Mouse (Mus musculus) hindbrain, embryonic 14.5 days (tissue): ENCODE measurements around the gene Fhod1. TPM values are rescaled to one million over a fixed set of nuclear protein-coding genes. Genes with fewer than 3 reads are reported as not detected.
A peak's percentile ranks its signal among the peaks of the same experiment; 100 is the strongest.

Source experiments
- ATAC-seq: fragments of 200-750 bp; cut with Nextera tagmentation; 2 replicates; pipeline ENCODE4 v1.8.0; 2017; ENCODE audit warnings: moderate number of reproducible peaks, mild to moderate bottlenecking, moderate TSS enrichment, moderate library complexity; ENCODE audit not compliant: low FRiP score
- DNase-seq: peaks from one replicate; pipeline ENCODE4 v3.0.0-alpha.2; 2015; ENCODE audit warnings: low spot score
- H3K27ac ChIP-seq: fragments of 300-500 bp; sonication (generic); 2 replicates; pipeline ENCODE4 v1.5.1; 2014; ENCODE audit warnings: mild to moderate bottlenecking, moderate library complexity
- H3K27me3 ChIP-seq: fragments of 300-500 bp; sonication (generic); 2 replicates; pipeline ENCODE4 v1.6.1; 2014; ENCODE audit warnings: mild to moderate bottlenecking, low read length, mixed read lengths; ENCODE audit not compliant: control insufficient read depth, insufficient read depth
- H3K36me3 ChIP-seq: fragments of 300-500 bp; sonication (generic); replicated peaks from 2 replicates; pipeline ENCODE4 v1.6.1; 2014; ENCODE audit not compliant: control insufficient read depth, insufficient read depth
- H3K4me1 ChIP-seq: fragments of 300-500 bp; sonication (generic); replicated peaks from 2 replicates; pipeline ENCODE4 v1.6.1; 2014; ENCODE audit warnings: antibody characterized with exemption, low read length, mixed read lengths; ENCODE audit not compliant: control insufficient read depth, insufficient read depth
- H3K4me2 ChIP-seq: fragments of 300-500 bp; sonication (generic); replicated peaks from 2 replicates; pipeline ENCODE4 v1.6.1; 2014; ENCODE audit warnings: mild to moderate bottlenecking, moderate library complexity
- H3K4me3 ChIP-seq: fragments of 300-500 bp; sonication (generic); replicated peaks from 2 replicates; pipeline ENCODE4 v1.5.1; 2014; ENCODE audit warnings: mild to moderate bottlenecking, low read length
- H3K9ac ChIP-seq: fragments of 300-500 bp; sonication (generic); 2 replicates; pipeline ENCODE4 v1.6.1; 2014
- H3K9me3 ChIP-seq: fragments of 300-500 bp; sonication (generic); 2 replicates; pipeline ENCODE4 v1.6.1; 2016; ENCODE audit warnings: low read length; ENCODE audit not compliant: control insufficient read depth
- WGBS: fragments of 180-500 bp; shearing (Covaris S2); extraction: QIAGEN DNeasy Blood & Tissue Kit; methylation state at CpG from one replicate; pipeline ENCODE4 v1.1.7; 2014; 5-methylcytosine and 5-hydroxymethylcytosine counted together
- polyA plus RNA-seq: library from polyadenylated mRNA; unstranded; fragments of >200 nt; fragmentation: Nextera tagmentation; extraction: Ambion mirVana; gene quantifications from 2 replicates; pipeline ENCODE4 v1.2.1, GENCODE M21; 2014

Gene Fhod1
- polyA plus RNA-seq, 1 experiment from 2014 or later: 0.58 TPM

DNA sequence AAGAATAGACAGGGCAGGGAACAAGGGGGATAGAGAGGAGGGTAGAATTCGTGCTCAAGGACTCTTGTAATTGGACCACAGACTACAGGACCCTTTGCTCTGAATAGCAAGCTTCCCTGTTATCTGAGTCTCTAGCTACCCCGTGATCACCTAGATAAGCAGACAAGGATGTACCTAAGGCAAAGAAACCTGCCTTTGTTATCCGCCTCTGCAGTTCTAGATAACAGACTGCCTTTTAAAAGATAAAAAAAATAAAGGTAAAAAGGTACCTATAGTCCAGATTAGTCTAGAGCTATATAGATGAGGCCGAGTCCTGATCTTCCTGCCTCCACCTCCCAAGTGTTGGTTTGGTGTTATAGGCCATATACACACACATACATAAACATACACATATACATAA lies 5.0 kb downstream of the Fhod1 start:
- Histone ChIP-seq H3K36me3 (no peaks in the 10 kb centered on the region), H3K27me3 (peaks cover 15% of the 10 kb centered on the region; the same call in 1 of the 2 replicates), H3K4me2 (no peak overlapping the region), H3K9ac (no peak overlapping the region), H3K4me3 (no peak overlapping the region), H3K27ac (no peak overlapping the region), H3K9me3 (no peaks in the 10 kb centered on the region), H3K4me1 (peaks cover 4% of the 10 kb centered on the region; the same call in 1 of the 2 replicates)
- no peak for DNase-seq
- ATAC-seq: no peak
- 81% methylated on average over 4 of the region's 4 CpGs for WGBS

DNA sequence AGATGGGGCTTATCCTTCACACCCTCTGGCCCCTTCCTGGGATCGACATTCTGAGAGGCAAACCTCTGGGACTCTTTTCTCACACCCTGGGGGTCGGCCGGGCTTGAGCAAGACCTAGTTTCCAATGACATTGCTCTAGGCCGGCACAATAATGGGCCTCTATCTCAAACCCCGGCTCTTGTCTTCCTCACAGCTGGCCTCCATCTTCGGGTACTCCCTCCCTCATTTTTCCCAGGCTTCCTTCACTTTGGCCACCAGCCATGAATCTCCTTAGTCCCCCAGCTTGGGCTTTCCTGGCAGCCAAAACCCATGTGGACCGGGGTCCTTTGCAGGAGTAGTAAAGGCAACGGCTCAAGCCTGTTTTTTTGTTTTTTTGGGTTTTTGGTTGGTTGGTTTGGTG lies 6.4 kb downstream of the Fhod1 start:
- H3K27ac ChIP-seq: no peak overlapping the region
- H3K9me3 ChIP-seq: no peaks in the 10 kb centered on the region
- H3K4me3 ChIP-seq: no peak overlapping the region
- no peaks in the 10 kb centered on the region for H3K36me3 ChIP-seq
- ATAC-seq (no peak), DNase-seq (no peak)
- no peaks in the 10 kb centered on the region for H3K4me1 ChIP-seq
- no peak overlapping the region for H3K4me2 ChIP-seq
- 44% methylated on average over 8 of the region's 8 CpGs for WGBS
- peaks cover 3% of the 10 kb centered on the region; the same call in 1 of the 2 replicates for H3K27me3 ChIP-seq
- no peak overlapping the region for H3K9ac ChIP-seq

DNA sequence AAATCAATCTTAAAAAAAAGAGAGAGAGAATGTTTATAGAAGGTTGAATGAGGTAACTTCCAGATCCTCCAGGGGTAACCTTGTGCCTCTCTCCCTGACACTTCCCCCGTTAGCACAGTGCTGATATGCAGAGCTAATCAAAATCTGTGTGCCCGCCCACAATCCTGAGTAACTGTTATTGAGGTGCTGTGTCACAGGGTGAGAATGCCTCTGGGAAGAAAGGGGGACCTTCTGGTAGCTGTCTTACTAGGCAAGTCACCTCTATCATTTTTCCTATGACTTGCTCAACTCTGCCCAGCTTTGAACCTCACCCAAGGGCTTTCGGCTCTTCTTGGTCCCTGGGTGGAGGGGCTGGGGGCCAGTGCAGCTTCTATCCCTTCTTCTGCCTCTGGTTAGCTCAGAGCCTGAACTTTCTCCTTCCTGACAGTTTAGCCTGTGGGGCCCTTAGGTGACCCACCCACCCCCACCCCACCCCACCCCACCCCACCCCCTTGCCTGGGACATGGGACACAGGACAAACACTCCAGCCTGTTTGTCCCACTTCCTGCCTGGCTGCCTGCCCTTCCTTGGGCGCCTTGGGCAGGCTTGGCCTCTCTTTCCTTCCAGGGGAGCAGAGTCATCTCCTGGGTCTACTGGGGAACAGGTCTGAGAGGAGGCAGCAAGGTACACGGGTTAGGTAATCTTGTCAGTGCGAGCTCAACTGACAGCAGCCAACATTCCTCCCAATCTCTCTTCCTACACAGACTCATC lies 7.7 kb downstream of the Fhod1 start:
- Histone ChIP-seq H3K27me3 (no peaks in the 10 kb centered on the region), H3K9me3 (no peaks in the 10 kb centered on the region), H3K4me1 (no peaks in the 10 kb centered on the region), H3K36me3 (0 out of 2 replicates have a peak, but pooled peaks cover under 1% of the 10 kb centered on the region), H3K27ac (no peak overlapping the region), H3K4me2 (no peak overlapping the region), H3K9ac (no peak overlapping the region), H3K4me3 (no peak overlapping the region)
- WGBS: 84% methylated on average over 6 of the region's 6 CpGs
- no peak for DNase-seq
- no peak for ATAC-seq

DNA sequence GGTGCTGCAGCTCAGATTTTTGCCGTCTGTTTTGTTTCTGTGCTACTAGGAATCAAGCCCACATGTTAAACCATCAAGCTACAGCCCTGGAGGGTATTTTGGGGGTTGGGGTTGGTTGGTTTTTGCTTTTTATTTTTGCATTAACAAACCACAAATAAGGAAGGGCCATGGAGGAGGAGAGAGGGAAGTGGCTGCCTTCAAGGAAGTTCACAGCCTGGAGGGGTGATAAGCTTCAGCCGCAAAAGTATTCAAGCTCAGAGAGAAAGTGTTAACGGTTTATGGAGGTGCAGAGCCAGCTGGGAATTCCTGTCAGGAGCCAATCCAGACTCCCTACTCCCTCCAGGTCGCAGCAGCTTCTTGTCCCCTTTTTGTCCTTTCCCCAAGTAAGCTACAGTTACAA lies 8.8 kb downstream of the Fhod1 start:
- DNase-seq (no peak), ATAC-seq (no peak)
- Histone ChIP-seq H3K36me3 (peaks cover 11% of the 10 kb centered on the region; the same call in 1 of the 2 replicates), H3K9ac (no peak overlapping the region), H3K4me2 (no peak overlapping the region), H3K4me1 (no peaks in the 10 kb centered on the region), H3K27me3 (no peaks in the 10 kb centered on the region), H3K27ac (no peak overlapping the region), H3K4me3 (no peak overlapping the region), H3K9me3 (no peaks in the 10 kb centered on the region)
- 65% methylated on average over 4 of the region's 4 CpGs for WGBS

DNA sequence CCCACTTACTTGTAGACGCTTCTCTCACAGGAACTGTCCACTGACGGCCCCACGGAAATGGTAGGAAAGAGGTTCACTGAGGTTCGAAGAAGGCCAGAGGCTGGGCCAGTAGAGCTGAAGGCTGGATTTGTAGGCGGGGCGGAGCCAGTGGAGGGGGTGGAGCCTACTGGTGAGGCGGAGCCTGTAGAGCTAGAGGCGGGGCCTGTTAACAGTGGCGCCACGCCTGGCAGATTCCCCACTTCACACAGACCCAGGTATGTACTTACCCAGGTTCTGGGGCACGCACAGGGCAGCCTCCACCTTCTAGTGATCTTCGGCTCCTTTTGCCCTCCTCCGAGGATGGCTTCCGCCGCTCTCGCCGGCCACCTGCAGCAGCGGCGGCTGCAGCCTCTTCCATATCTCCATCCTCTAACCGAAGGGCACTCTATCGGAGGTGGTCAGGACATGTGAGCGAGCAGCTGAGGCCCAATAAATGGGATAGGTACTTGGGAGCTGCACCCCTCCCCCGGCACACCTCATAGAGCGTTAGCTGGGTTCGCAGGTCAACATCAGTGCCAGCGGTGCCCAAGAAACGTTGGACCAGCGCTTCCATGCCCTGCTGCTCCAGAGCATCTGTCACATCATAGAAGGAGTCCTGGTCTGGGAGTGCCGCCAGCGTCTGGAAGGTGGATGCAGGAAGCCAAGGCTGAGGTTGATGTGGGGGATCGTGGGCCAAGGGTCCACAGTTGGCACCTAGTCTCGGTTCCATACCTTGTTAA lies 11.2 kb downstream of the Fhod1 start:
- Histone ChIP-seq H3K36me3 (peaks cover 24% of the 10 kb centered on the region), H3K4me1 (no peaks in the 10 kb centered on the region), H3K27me3 (no peaks in the 10 kb centered on the region), H3K9ac (no peak overlapping the region), H3K27ac (no peak overlapping the region), H3K4me2 (no peak overlapping the region), H3K4me3 (no peak overlapping the region), H3K9me3 (no peaks in the 10 kb centered on the region)
- peak; percentile 39 for ATAC-seq
- 53% methylated on average over 32 of the region's 32 CpGs for WGBS
- DNase-seq: no peak

DNA sequence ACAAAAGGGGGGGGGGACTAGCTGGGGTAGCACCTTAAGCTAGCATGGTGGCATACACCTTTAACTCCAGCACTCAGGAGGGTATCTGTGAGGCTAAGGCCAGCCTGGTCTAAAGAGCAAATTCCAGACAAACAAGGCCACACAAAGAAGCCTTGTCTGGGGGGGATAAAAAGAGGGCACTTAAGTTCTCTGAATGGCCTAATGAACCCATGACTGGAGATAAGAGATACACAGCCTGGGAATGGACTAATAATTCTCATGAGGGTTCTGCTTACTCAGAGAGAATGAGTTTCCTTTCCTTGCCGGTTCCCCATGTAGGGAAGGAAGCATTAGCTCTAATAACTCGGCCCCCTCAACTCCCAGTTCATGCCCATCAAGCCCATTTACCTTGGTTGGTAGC lies 15.2 kb downstream of the Fhod1 start:
- H3K36me3 ChIP-seq: peaks cover 60% of the 10 kb centered on the region

DNA sequence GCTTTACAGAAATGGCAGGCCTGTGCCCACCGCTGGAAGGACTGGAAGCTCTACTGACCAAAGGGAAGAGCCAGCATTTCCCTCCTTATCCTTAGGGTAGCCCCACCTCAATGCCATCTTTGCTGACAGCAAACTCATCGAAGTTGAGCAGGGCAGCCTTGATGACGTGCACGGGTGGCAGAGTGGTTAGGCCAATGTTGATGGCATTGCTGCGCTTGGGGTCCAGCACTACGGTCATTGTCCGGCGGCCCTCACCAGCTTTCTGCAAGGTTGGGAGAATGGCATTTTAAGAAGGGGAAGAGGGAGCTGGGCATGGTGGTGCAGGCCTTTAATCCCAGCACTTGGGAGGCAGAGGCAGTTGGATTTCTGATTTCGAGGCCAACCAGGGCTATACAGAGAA lies 15.8 kb downstream of the Fhod1 start:
- DNase-seq: no peak
- WGBS: 97% methylated on average over 9 of the region's 9 CpGs
- Histone ChIP-seq H3K9me3 (no peaks in the 10 kb centered on the region), H3K4me3 (no peak overlapping the region), H3K9ac (no peak overlapping the region), H3K4me2 (no peak overlapping the region), H3K36me3 (peaks cover 60% of the 10 kb centered on the region), H3K27me3 (no peaks in the 10 kb centered on the region), H3K27ac (no peak overlapping the region), H3K4me1 (peaks cover 7% of the 10 kb centered on the region)
- no peak for ATAC-seq

More for the DNA sequence above, 15.2 kb downstream of the Fhod1 start:
- no peak for DNase-seq
- H3K4me1 ChIP-seq: peaks cover under 1% of the 10 kb centered on the region
- ATAC-seq: no peak
- no peak overlapping the region for H3K4me2 ChIP-seq
- no peak overlapping the region for H3K27ac ChIP-seq
- H3K4me3 ChIP-seq: no peak overlapping the region
- no peak overlapping the region for H3K9ac ChIP-seq
- no peaks in the 10 kb centered on the region for H3K9me3 ChIP-seq
- no peaks in the 10 kb centered on the region for H3K27me3 ChIP-seq
- WGBS: 94% methylated on average over 2 of the region's 2 CpGs

DNA sequence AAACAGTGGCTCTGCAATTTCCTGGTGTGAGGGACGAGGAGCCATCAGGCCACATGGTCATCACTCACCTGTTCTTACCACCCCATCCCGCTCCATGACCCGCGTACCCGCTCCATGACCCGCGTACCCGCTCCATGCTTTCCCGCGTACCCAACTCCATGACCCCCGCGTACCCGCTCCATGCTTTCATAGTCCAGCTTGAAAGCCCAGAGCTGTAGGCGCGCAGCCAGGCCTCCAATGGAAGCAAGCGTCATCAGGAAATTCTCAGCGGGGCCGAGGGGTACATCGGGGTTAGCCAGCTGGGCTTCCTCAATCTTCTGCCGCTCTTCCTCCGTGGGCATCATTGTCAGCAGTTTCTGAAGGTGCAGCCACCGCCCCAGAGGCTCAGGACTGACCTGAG lies 16.3 kb downstream of the Fhod1 start:
- Histone ChIP-seq H3K4me3 (no peak overlapping the region), H3K27ac (no peak overlapping the region), H3K9ac (no peak overlapping the region), H3K4me2 (no peak overlapping the region), H3K27me3 (no peaks in the 10 kb centered on the region), H3K36me3 (peaks cover 60% of the 10 kb centered on the region), H3K4me1 (peaks cover 8% of the 10 kb centered on the region), H3K9me3 (no peaks in the 10 kb centered on the region)
- DNase-seq (no peak), ATAC-seq (no peak)
- WGBS: 95% methylated on average over 22 of the region's 22 CpGs

DNA sequence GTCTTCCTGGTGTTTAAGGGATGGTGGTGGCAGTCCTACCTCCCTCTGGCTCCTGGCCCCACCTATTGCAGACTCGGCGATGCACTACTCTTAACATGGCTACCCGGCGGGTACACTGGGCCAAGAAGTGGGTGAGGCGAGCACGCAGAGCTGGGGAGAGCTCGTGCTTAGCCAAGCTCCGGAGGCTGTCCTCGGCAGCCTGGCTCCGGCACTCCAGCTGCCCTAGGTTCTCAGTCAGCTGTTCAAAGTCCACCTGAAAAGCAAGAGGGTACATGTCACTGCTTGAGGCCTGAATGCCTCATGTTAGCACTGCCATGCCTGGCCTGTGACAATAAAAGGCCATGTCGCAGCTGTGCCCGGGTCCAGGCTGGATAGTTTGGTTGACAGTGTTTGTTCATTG lies 17.4 kb downstream of the Fhod1 start:
- no peaks in the 10 kb centered on the region for H3K27me3 ChIP-seq
- no peaks in the 10 kb centered on the region for H3K9me3 ChIP-seq
- H3K9ac ChIP-seq: no peak overlapping the region
- no peak overlapping the region for H3K4me2 ChIP-seq
- H3K36me3 ChIP-seq: peaks cover 60% of the 10 kb centered on the region
- H3K4me1 ChIP-seq: peaks cover 11% of the 10 kb centered on the region
- DNase-seq: no peak
- no peak overlapping the region for H3K4me3 ChIP-seq
- WGBS: 95% methylated on average over 12 of the region's 12 CpGs
- H3K27ac ChIP-seq: no peak overlapping the region
- no peak for ATAC-seq
